Mouse (Mus musculus): ENCODE data around the gene Rab11fip3. TPM values are rescaled to one million over a fixed set of nuclear protein-coding genes. Genes with fewer than 3 reads are reported as not detected.
A peak's percentile ranks its signal among the peaks of the same experiment; 100 is the strongest.
"Not testable (repeated sequence)": the region's sequence is repeated elsewhere in the genome, so short reads cannot be mapped to it uniquely, and the experiment has no call there.

Gene Rab11fip3
- 21.5 and 30.0 TPM in 2 replicates for total RNA-seq (2014; rRNA removed)
- 11.6 and 15.4 TPM in 2 replicates for polyA plus RNA-seq (2015; fragmentation: Nextera tagmentation; extraction: Ambion mirVana)

GRCm38 (mm10) chr17:26068831-26069739 is at the start of gene Rab11fip3:
TSS of gene Rab11fip3 (minus strand) at chr17:26069555.
- peak within 1 kb of the TSS; percentile 95 for H3K27ac ChIP-seq (ENCODE audit: low read depth, low read length)
- H3K9me3 ChIP-seq (ENCODE audit: low read length) = no peaks in the 10 kb centered on the region
- ATAC-seq (peak; percentile 97), DNase-seq (peak; percentile 95)
- H3K4me2 ChIP-seq (ENCODE audit: low read depth) = peak within 1 kb of the TSS; percentile 99
- H3K9ac ChIP-seq = peak within 1 kb of the TSS; percentile 96
- no peaks in the 10 kb centered on the region for H3K27me3 ChIP-seq (ENCODE audit: insufficient read depth, low read length)
- H3K4me1 ChIP-seq (ENCODE audit: insufficient read depth) = peaks cover 30% of the 10 kb centered on the region
- WGBS = 1% methylated on average over 92 of the region's 94 CpGs
- H3K36me3 ChIP-seq (ENCODE audit: insufficient read depth) = peaks cover 12% of the 10 kb centered on the region; the same call in 1 of the 2 replicates
- no peak for TF ChIP-seq CTCF (IDR thresholded peaks at IDR 0.05; ENCODE audit: low read depth)
- H3K4me3 ChIP-seq (ENCODE audit: low read depth, low read length) = peak within 1 kb of the TSS; percentile 87

GRCm38 (mm10) chr17:26116503-26117258 is 47.3 kb upstream of the Rab11fip3 start:
- Histone ChIP-seq H3K9me3 (ENCODE audit: low read length) (no peaks in the 10 kb centered on the region), H3K27ac (ENCODE audit: low read depth, low read length) (no peak overlapping the region), H3K4me3 (ENCODE audit: low read depth, low read length) (no peak overlapping the region), H3K9ac (no peak overlapping the region), H3K36me3 (ENCODE audit: insufficient read depth) (no peaks in the 10 kb centered on the region), H3K4me2 (ENCODE audit: low read depth) (no peak overlapping the region), H3K4me1 (ENCODE audit: insufficient read depth) (peaks cover 6% of the 10 kb centered on the region; the same call in 1 of the 2 replicates), H3K27me3 (ENCODE audit: insufficient read depth, low read length) (peaks cover 14% of the 10 kb centered on the region)
- TF ChIP-seq CTCF (IDR thresholded peaks at IDR 0.05; ENCODE audit: low read depth) = no peak
- ATAC-seq (no peak), DNase-seq (no peak)
- WGBS = 87% methylated on average over 17 of the region's 17 CpGs

- peaks cover 14% of the 10 kb centered on the region for H3K27me3 ChIP-seq (ENCODE audit: insufficient read depth, low read length)
- no peak for TF ChIP-seq CTCF (IDR thresholded peaks at IDR 0.05; ENCODE audit: low read depth)
- no peak overlapping the region for H3K9ac ChIP-seq
- no peak overlapping the region for H3K4me2 ChIP-seq (ENCODE audit: low read depth)
- H3K9me3 ChIP-seq (ENCODE audit: low read length) = no peaks in the 10 kb centered on the region
- 70% methylated on average over 3 of the region's 3 CpGs for WGBS
- H3K4me1 ChIP-seq (ENCODE audit: insufficient read depth) = peaks cover 6% of the 10 kb centered on the region; the same call in 1 of the 2 replicates
- H3K4me3 ChIP-seq (ENCODE audit: low read depth, low read length) = no peak overlapping the region
- DNase-seq (no peak), ATAC-seq (no peak)
- no peak overlapping the region for H3K27ac ChIP-seq (ENCODE audit: low read depth, low read length)
- H3K36me3 ChIP-seq (ENCODE audit: insufficient read depth) = no peaks in the 10 kb centered on the region
Measured at GRCm38 (mm10) chr17:26115956-26116487, 46.7 kb upstream of the Rab11fip3 start.

- H3K4me1 ChIP-seq (ENCODE audit: insufficient read depth) = peaks cover 6% of the 10 kb centered on the region; the same call in 1 of the 2 replicates
- H3K27me3 ChIP-seq (ENCODE audit: insufficient read depth, low read length) = peaks cover 14% of the 10 kb centered on the region
- no peak overlapping the region for H3K9ac ChIP-seq
- H3K4me3 ChIP-seq (ENCODE audit: low read depth, low read length) = no peak overlapping the region
- H3K36me3 ChIP-seq (ENCODE audit: insufficient read depth) = no peaks in the 10 kb centered on the region
- no peak for ATAC-seq
- no peaks in the 10 kb centered on the region for H3K9me3 ChIP-seq (ENCODE audit: low read length)
- no peak overlapping the region for H3K27ac ChIP-seq (ENCODE audit: low read depth, low read length)
- no peak for TF ChIP-seq CTCF (IDR thresholded peaks at IDR 0.05; ENCODE audit: low read depth)
- WGBS = 80% methylated on average over 7 of the region's 7 CpGs
- DNase-seq = no peak
- no peak overlapping the region for H3K4me2 ChIP-seq (ENCODE audit: low read depth)
Measured at GRCm38 (mm10) chr17:26115205-26115898, 46.0 kb upstream of the Rab11fip3 start.

- H3K27me3 ChIP-seq (ENCODE audit: insufficient read depth, low read length) = peaks cover 14% of the 10 kb centered on the region
- H3K4me1 ChIP-seq (ENCODE audit: insufficient read depth); H3K4me2 ChIP-seq (ENCODE audit: low read depth); H3K9me3 ChIP-seq (ENCODE audit: low read length); H3K9ac ChIP-seq; H3K27ac ChIP-seq (ENCODE audit: low read depth, low read length); DNase-seq; H3K4me3 ChIP-seq (ENCODE audit: low read depth, low read length); ATAC-seq; H3K36me3 ChIP-seq (ENCODE audit: insufficient read depth): not testable (repeated sequence)
- WGBS = 63% methylated on average over 7 of the region's 7 CpGs
Measured at GRCm38 (mm10) chr17:26114461-26114860, 45.1 kb upstream of the Rab11fip3 start.

GRCm38 (mm10) chr17:26114061-26114460 is 44.7 kb upstream of the Rab11fip3 start:
- no peak for TF ChIP-seq CTCF (IDR thresholded peaks at IDR 0.05; ENCODE audit: low read depth)
- DNase-seq = no peak
- Histone ChIP-seq H3K4me2 (ENCODE audit: low read depth) (peak overlapping the region; percentile 94), H3K4me1 (ENCODE audit: insufficient read depth) (peaks cover 6% of the 10 kb centered on the region; the same call in 1 of the 2 replicates), H3K27me3 (ENCODE audit: insufficient read depth, low read length) (peaks cover 14% of the 10 kb centered on the region), H3K27ac (ENCODE audit: low read depth, low read length) (no peak overlapping the region), H3K9ac (peak overlapping the region; percentile 79), H3K36me3 (ENCODE audit: insufficient read depth) (no peaks in the 10 kb centered on the region), H3K9me3 (ENCODE audit: low read length) (no peaks in the 10 kb centered on the region), H3K4me3 (ENCODE audit: low read depth, low read length) (peak overlapping the region; percentile 67)
- ATAC-seq = no peak
- WGBS = 10% methylated on average over 8 of the region's 8 CpGs
